Mouse (Mus musculus) frontal cortex, adult 2 months (tissue): ENCODE data around the gene Aldh3a1. TPM values are rescaled to one million over a fixed set of nuclear protein-coding genes. Genes with fewer than 3 reads are reported as not detected.
A peak's percentile ranks its signal among the peaks of the same experiment; 100 is the strongest.

Experiments used
- DNase-seq, 2 experiments: peaks; one replicate each; pipeline ENCODE4 v3.0.0; 2022; ENCODE audit warnings: low spot score in 1 of 2; ENCODE audit errors: extremely low spot score in 1 of 2
- polyA plus RNA-seq: library from polyadenylated mRNA; depleted of rRNA; stranded (reverse); fragments of >200 nt; gene quantifications from 2 replicates; pipeline ENCODE4 v1.2.3, GENCODE M21; 2012; rRNA removed

Gene Aldh3a1
- polyA plus RNA-seq, 1 experiment, result 0.48 TPM

DNA sequence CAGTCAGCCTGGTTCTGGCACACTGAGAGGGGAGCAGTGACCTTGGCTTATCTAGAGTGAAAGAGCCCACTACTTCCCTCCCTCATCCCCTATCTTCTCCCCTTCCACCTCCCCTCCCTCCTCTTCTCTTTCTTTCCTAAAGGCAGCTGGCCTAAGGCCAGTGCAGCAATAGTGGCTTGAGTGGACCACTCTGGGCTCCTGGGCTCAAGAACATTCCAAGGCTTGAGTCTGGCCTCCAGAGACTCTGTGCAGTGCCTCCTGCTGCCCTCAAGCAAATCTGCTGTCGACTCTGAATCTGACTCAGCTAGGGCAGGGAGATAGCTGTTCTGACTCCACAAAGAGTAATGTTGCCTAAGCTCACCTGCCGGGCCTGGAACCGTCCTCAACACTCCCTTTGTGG, 21.1 kb downstream of the Aldh3a1 start:
- no peak for DNase-seq

DNA sequence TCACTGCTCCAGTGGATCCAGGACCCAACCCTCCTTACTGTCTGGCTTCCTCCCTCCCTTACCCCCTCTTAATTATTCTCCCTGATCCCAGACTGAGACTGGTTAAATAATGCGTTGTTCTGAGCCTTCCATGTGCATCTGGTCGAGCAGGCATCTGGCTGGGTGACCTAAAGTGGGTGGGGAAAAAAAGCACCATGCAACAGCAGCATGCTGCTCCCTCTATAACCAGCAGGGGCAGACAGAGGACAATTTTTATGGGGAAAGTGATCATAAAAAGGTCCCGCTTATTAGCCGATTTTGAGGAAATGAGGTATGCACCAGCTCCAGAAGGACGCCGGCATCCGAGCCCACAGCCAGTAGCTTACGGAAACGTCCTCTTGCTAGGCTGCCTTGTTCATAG, 24.0 kb downstream of the Aldh3a1 start:
- DNase-seq, result peak in 1 of 2 experiments; percentile 69

DNA sequence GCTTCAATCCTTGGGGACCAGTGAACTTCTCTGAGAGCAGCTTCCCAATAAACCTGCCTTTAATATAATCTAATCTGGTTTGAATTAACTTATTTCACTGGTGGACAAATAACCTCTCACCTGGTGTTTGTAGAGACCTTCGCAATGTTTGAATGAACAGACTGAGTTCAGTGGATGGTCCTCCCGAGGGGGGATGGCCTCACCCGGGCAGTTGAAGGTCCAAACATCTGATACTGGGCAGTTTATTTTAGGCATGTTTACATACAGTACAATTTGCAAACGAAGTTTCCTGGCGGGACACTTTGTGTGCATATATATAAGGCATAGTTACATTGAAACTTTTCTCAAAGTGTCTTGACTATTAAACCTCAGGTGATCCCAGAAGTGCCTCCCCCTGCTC, 26.8 kb downstream of the Aldh3a1 start:
- no peak for DNase-seq

DNA sequence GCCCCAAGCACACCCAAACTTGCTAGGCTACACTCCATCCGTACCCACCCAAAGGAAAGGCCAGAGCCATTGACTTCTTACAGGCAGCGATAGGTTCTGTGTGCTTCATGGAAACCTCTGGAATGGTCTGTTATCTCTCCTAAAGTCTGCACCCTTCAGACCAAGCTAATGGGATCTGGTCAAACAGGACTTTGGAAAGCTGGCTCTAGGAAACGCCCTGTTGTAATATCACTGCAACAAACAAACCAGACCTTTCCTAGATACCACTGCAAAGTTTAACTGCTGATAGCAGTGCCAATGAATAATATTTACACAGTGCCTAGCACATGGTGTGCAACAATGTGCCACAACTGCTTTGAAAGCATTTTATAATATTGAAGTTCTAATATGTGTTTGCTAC, 28.7 kb downstream of the Aldh3a1 start:
- DNase-seq, result no peak

DNA sequence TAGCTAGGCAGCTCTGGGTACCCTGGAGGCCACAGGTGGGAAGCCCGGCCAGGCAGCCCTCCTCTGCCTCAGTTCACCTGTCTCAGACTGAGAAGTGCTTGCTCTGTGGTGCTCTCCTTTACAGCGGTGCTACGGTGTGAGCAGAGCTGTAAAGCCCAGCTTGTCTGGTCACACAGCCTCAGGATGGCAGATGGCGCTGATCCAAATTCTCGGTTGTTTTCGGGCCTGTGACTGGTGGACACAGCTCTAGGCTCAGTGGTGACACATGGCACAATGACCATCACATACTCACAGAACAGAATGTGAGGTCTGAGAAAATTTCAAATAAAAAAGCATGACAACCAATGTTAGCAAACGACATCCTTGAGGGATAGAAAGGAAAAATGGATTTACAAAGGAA, 37.1 kb downstream of the Aldh3a1 start:
- DNase-seq, result no peak

DNA sequence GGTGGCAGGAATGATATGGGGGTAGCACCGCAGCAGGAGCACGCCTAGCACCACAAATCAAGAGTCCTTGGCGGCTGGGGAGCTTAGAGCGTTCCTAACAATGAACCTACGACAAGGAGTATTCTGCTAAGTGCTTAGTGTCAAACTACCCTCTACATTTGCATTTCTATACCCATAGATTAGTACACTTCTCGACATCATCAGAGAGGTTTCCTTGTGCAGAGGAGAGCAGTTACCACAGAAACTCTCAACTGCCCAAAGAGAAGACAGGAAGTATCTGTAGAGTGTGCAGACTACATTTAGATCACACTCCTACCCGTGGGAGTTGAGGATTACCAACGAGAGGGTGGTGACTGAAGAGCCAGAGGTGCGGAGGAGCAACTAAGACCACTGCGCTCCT, 44.4 kb downstream of the Aldh3a1 start:
- DNase-seq, result no peak

DNA sequence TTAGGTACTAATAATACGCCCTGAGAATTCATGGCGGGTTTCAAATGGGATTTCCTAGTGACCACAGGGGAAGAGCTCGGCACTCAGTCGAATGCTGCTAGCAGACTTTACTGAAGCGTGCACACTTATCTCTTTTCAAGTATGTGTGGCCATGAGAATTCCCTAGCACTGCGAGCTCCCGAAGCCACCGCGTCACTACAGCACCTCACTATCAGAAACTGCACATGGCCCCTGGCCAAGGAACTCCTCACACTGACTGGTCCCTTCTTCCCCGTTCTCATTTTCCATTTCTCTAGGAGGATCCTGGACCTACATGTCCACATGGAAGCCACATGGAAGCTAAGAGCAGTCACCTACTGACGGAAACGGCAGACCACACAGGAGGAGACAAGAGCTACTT, 45.5 kb downstream of the Aldh3a1 start:
- no peak for DNase-seq

DNA sequence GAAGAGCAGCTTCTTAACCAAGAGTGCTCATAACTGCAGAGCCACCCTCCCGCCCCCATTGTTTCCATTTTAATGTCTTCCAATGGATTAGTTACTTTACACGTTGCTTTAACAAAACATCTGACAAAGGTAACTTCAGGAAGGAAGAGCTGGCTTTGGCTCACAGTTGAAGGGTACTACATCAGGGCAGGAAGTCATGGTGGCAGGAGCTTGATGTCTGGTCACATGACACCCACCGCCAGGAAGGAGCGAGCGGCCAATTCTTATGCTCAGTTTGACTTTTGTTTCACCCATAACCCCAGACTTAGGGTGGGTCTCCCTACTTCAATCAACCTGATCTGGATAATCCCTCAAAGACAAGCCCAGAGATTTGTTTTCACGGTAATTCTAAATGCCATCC, 51.8 kb downstream of the Aldh3a1 start:
- no peak for DNase-seq

DNA sequence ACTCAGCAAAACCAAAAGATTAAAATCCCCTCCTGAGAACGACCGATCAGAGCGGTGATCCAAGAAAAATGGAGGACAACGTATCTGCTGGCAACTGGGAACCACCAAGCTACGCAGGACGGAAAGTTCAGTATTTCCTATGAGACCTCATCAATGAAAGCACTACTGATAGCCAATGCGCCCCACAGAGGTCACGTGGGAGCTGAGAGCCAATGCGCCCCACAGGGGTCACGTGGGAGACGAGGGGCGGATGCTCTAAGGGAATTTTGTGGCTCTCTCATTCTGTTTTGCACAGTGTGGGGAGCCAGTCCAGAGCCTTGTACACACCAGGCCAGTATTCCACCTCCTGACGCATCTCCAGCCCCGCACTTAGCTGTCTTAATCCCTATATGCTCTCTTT, 55.2 kb downstream of the Aldh3a1 start:
- no peak for DNase-seq

DNA sequence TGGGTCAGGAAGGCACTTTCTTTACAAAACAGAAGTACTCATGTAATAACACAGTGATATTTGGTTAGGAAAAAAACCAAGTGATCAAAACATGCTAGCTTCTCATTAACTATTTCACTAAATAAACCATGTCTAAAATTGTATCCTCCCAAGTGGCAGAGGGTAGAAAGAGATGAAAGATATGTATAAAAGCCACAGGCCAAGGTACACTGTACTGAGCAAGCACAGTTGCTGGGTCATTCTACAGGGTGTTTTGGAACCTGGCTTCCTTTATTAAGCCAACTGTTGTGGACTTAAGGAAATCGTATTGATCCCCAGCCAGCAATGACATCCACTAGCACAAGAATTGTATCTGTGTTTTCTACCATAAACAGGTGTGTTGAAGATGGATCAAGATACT, 56.5 kb downstream of the Aldh3a1 start:
- DNase-seq, result no peak

DNA sequence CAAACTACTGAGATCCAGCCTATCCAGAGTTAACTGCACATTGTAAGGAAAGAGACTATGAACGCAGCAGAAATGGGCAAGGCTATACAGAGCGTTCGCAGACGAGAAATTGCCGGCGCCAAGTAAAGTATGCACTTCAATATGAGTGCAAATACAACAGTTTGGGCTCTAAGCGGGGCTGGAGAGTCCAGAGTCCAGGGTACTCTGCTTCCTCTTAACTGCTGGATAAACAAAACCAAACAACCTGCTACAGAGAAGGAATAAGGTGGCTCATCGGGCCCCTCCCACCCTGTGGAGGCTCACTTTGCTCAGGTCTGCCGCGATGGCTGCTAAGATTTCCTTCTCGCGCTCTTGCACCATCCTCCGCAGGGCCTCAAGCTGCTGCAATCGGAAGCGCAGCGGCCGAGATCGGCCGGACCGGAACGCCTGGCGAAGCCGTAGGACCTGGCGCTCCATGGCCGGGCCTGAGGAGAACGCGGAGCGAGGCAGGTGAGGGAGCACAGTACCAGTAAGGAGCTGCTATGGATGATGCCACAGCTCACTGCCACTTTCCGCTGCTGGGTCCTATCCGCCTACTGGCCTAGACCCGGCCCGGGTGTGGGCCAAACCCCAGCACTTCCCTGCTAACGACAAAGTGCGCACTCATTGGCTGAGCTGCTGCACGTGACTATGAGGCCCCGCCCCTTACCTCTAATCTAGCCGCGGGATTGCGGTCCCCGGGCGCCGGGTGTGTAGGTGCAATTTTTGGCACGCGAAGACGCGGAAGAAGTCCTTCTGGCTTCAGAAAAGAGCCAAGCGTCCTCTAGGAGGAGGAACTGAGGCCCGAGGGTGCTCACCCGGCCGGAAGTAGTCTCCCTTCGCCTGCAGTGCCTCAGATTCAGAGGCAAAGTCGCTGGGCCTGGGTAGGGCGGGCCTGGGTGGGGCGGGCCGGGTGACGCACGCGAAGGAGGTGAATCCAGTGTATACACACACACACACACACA, 59.5 kb downstream of the Aldh3a1 start, which contains the start of gene Aldh3a2:
TSS of gene Aldh3a2 (minus strand) at position 914 of the 983 bp plus-strand sequence.
- peak; percentile 87 to 95 for DNase-seq

Other genes starting within 250 kb of the Aldh3a1 start
- 17.8 and 19.5 TPM in 2 replicates for gene Kcnj12, start 185.0 kb upstream of the Aldh3a1 start, polyA plus RNA-seq
- gene Tnfrsf13b, start 80.8 kb upstream of the Aldh3a1 start, polyA plus RNA-seq, result 2.6 and 3.6 TPM in 2 replicates
- gene Usp22, start 32.5 kb upstream of the Aldh3a1 start, polyA plus RNA-seq, result 152 and 176 TPM in 2 replicates
- gene Aldh3a2, start 59.9 kb downstream of the Aldh3a1 start, polyA plus RNA-seq, result 47.2 and 52.6 TPM in 2 replicates
- 0.14 and 0.27 TPM in 2 replicates for gene Slc47a2, start 135.3 kb downstream of the Aldh3a1 start, polyA plus RNA-seq
- gene Slc47a1, start 170.8 kb downstream of the Aldh3a1 start, polyA plus RNA-seq, result 4.8 TPM in 2 replicates
- gene Rnf112, start 246.6 kb downstream of the Aldh3a1 start, polyA plus RNA-seq, result 317 and 322 TPM in 2 replicates